Mouse (Mus musculus) left cerebral cortex, adult 11 months (tissue): ENCODE data around the gene Ipo5.
A peak's percentile ranks its signal among the peaks of the same experiment; 100 is the strongest.

Experiments used
- DNase-seq: peaks from one replicate; pipeline ENCODE4 v3.0.0; 2022; ENCODE audit warnings: low spot score

Gene Ipo5

DNA sequence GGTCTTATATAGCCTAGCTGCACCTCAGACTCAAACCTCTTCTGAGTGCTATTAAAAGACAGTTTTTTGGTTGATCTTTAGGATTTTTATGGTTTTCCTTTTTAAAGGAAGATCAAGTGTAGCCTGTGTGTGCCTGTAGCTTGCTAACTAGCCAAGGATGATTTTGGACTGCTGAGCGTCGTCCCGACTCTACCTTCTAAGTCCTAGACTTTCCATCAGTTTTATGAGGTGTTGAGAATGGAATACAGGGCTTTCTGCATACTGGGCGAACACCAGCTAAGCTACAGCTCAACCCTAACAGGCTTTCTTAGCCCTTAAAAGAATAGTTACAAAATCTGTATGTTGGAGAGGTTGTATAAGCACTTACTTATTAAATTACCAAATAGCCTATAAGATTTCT is 13.0 kb downstream of the Ipo5 start:
- DNase-seq: no peak

GRCm38 (mm10) chr14:120925731-120926585 is 14.9 kb downstream of the Ipo5 start:
- DNase-seq: no peak

DNA sequence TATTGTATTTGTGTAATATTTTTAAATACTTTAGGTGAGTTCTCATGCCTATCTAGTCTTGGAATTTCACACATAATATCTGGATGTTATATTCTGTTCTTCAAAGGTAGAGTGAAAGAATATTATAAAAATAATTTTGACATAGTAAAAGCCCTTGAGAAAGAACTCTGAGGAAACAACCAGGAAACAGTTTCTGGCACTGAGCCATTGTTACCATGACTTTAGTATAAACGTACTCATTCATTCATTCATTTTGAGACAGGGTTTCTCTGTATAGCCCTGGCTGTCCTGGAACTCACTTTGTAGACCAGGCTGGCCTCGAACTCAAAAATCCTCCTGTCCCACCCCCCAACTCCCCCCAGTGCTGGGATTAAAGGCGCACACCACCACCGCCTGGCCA is 20.2 kb downstream of the Ipo5 start:
- DNase-seq: no peak

DNA sequence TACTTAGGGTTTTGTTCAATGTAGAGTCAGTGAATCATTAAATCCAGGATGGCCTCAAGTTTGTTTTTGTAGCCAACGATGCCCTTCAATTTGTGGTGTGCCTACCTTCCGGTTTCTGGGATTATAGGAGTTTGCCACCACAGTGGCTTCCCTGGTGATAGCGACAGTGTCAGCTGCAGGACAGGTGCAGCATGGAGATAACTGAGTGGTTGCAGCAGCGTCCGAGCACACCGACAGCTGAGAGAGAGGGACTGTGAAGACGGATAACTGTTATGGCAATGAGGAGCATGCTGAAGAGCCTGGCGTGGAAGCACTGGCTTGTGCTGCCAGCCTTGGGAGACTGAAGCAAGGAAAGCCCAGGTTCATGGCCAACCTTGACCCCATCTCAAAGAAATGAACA is 22.6 kb downstream of the Ipo5 start:
- DNase-seq: no peak

DNA sequence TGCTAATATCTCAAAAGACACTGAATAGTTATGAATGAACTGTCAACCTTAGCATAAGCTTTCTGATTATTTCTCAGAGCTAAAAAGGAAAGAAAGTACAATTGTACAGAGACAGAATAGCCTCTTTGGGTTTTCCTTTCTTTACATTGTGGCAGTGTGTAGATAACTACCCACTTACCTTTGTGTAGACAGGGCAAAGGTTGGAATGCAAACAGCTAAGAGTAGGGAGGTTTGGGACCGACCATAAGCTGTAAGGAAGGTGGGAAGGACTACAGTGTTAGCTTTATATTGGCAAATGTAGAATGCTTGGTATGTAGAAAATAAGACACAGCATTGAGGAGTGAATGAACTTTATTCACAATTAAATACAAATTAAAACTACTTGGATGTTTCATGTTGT is 26.1 kb downstream of the Ipo5 start:
- no peak for DNase-seq

DNA sequence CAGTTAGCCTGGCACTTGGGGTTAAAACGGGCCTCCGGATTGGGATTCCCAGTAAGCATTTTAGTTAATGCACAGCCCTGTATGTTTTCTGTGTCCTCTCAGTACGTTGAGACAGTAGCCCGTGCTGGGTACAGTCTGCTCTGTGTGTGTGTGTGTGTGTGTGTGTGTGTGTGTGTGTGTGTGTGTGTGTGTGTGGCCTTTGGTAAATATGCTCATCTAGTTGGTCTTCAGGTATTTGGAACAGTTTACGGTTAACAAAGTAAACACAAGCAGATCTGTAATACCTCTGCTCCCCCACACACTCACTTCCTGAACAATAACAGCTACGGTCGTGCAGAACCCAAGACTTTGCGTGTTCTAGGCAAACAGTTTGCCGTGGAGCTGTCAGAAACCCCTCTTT is 31.8 kb downstream of the Ipo5 start:
- no peak for DNase-seq

DNA sequence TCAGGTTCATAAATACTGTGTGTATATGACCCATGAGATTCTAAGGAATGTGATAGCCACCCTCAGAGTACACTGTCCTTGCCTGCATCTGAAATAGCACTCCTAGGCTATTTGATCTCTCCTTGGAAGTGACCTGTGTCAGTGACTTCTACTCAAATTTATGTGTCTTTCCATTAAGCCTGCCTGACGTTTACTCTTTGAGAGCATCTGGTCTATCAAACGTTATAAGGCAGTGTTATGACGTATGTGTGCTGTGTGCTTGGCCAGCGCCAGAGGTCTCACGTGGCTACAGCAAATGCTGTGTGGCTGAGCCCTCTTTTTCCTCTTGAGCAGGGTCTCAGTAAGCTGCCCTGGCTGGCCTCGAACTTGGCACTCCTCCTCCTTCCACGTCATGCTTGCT is 34.1 kb downstream of the Ipo5 start:
- no peak for DNase-seq

DNA sequence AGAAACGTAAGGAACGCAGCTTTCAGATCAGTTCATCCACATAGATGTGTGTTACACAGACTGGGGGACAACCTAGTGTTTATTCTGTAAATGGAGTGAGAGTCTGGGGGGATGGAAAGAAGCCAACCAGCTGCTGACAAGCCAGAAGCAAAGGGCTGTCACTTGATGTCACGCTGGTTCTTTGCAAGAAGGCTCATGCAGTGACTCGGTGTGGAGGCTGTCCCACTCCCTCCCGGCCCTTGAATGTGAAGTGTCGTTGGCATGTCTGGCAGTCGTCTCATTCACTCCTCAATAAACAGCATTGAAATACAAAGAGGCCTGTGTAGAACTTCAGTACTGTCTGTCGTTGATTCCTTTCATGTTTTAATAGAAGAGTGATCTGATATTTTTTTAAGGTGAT is 36.1 kb downstream of the Ipo5 start:
- no peak for DNase-seq

DNA sequence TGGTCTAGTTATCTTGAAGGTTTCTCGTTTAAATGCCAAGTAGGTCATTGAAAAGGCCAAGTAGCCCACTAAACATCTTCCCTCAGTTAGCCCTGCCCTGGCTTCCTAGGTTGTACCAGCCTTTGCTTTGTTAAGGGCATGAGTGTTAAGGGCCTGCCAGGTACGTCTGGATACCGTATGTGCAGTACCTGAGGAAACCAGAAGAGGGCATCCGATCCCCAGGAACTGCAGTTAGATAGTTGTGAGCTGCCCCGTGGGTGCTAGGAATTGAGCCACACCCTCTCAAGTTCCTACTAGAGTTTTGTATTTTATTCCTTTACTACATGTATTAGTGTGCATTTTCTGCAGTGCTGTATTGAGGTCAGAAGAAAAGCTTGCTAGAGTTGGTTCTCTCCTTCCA is 38.0 kb downstream of the Ipo5 start:
- no peak for DNase-seq

GRCm38 (mm10) chr14:120950068-120950467 is 39.0 kb downstream of the Ipo5 start:
- no peak for DNase-seq

DNA sequence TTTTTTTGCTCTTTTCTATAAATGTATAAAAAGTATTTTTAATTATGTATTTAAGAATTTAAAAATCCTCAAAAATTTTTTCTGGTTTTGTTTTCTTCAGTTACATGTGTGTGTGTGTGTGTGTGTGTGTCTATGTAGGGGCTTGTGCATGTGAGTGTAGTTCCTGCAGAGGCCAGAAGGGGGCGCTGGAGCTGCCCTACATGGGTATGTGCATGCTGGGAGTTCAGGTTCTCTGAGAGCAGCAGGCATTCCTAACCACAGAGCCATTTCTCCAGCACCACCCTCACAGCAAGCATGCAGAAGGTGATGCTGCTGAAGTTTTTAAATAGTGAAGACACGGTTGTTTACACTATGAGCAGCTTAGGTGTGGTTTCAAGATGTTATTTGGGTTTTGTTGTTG is 41.4 kb downstream of the Ipo5 start:
- no peak for DNase-seq

- no peak for DNase-seq
Observed at GRCm38 (mm10) chr14:120960551-120960950, 49.5 kb downstream of the Ipo5 start.

- no peak for DNase-seq
Observed at GRCm38 (mm10) chr14:120960991-120961390, 50.0 kb downstream of the Ipo5 start.

DNA sequence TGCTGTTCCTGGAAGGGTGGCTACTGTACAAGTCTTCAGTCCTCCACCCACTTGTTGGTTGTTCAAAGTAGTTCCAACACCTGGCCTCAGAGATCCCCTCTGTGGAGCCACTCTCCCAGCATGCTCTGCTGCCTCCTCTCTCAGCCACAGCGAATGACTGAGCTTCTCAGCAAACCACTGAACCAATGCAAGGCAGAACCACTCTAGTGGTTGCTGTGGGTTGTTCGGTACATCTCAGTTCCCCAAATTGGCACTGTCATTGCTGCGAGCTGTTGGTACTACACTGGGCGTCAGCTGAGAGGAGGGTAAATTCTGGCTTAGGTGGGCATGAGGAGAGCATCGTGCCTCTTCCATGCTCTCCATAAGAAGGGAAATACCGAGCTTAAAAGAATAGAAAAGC is 56.0 kb downstream of the Ipo5 start:
- DNase-seq: no peak

GRCm38 (mm10) chr14:120968723-120969122 is 57.7 kb downstream of the Ipo5 start:
- DNase-seq: no peak

DNA sequence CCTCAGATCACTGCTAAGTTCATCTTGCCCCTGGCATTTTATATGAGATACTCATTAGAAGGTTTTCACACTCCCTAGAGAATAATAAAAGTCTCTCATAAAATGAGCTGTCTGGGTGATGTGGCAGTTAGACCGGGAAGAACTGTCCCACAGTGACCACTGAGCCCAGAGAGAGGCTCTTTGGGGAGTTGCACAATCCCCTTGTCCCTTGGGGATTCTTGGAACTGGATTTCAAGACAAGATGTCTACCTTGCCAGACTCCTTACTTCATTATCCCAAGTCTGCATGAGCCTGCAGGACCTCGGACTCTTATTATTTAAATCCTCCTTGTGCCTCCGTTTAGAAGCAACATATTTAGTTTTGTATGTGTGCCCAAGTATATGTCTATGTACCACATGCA is 58.6 kb downstream of the Ipo5 start:
- no peak for DNase-seq

- no peak for DNase-seq
Observed at GRCm38 (mm10) chr14:120970637-120971036, 59.6 kb downstream of the Ipo5 start.

DNA sequence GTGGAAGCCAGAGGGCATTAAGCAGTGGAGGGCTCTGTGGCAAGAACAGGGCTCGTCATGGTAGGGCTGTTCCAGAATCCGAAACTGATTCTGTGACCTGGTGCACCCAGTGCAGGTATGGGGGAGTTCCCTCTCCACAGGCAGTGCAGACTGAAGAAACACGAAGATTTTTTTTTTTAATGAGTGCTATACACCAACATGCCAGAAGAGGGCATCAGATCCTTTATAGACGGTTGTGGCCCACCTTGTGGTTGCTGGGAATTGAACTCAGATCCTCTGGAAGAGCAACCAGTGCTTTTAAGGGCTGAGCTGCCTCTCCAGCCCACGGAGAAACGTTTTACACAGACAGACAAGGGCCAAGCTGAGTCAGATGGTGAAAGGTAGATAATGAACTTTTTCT is 60.3 kb downstream of the Ipo5 start:
- DNase-seq: no peak

DNA sequence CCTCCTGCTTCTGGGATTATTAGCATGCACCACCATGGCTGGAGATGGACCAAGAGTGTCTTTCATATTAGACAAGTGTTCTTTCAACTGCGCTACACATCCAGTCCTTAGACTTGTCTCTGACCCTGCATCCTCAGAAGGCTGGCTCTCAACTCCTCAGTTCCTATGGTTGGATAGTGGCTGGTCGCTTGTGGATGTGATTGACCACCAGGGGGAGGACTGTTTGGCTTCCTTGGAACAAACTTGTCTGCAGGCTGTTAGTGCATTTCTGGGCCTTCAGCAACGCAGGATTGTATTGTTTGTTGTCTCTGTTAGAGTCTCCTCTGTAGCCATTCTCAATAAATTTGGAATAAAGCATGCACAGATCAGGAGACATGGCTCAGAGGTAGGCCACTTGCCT is 68.5 kb downstream of the Ipo5 start:
- no peak for DNase-seq

DNA sequence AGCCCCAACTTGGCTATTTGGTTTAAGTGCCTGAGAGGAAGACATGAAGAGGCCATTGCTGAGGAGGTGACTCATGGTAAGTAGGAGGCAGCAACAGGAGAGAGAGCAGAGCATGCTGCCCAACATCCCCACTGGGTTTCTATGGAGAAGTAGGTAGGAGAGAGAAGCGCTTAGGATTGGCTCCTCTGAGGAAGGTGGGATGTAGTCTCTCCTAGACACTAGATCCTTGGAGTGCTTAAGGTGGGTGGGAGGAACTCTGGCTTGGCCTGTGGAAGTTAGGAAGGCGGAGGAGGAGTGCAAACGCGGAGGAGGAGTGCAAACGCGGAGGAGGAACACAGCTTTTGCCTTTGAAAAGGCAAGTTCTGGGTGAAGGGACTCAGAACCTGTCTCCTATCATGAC is 78.1 kb downstream of the Ipo5 start:
- DNase-seq: peak; percentile 48
